Mouse (Mus musculus) spleen, adult 2 months (tissue): Measurements from ENCODE around the gene Smok2b.
"Not testable (repeated sequence)": the region's sequence is repeated elsewhere in the genome, so short reads cannot be mapped to it uniquely, and the experiment has no call there.

ENCODE experiments used
- CTCF ChIP-seq: fragments of 200-500 bp; IDR thresholded peaks from 2 replicates; pipeline ENCODE4 v1.5.1; 2011; ENCODE audit warnings: mild to moderate bottlenecking, inconsistent platforms; ENCODE audit not compliant: insufficient read depth, insufficient read length, insufficient replicate concordance; ENCODE audit errors: extremely low read depth
- POLR2A ChIP-seq: fragments of 200-500 bp; IDR thresholded peaks from 2 replicates; pipeline ENCODE4 v1.6.1; 2011; ENCODE audit warnings: low read depth, low read length, inconsistent platforms

DNA sequence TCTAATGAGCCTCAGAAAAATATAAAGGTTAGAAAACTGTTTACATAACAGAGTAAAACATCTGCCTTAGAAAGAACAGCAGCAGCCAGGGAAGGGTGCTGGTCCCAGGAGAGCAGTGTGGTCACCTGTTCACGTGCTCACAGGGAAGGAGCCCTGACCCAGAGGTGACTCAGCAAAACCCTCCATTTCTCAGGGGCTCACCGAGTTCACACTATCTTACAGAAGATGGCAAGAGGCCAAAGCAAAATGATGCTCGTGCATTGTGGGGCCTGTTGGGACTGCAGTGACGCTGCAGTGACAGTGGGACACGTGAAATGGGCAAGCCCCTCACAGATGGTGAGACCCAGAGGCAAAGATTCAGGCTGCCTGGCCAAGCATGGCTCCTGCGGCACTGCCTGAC is 42.4 kb upstream of the Smok2b start:
- not testable (repeated sequence) for TF ChIP-seq CTCF, POLR2A
